10 mouse cellular contexts compared by ENCODE assay signal in the genomic region with DNA sequence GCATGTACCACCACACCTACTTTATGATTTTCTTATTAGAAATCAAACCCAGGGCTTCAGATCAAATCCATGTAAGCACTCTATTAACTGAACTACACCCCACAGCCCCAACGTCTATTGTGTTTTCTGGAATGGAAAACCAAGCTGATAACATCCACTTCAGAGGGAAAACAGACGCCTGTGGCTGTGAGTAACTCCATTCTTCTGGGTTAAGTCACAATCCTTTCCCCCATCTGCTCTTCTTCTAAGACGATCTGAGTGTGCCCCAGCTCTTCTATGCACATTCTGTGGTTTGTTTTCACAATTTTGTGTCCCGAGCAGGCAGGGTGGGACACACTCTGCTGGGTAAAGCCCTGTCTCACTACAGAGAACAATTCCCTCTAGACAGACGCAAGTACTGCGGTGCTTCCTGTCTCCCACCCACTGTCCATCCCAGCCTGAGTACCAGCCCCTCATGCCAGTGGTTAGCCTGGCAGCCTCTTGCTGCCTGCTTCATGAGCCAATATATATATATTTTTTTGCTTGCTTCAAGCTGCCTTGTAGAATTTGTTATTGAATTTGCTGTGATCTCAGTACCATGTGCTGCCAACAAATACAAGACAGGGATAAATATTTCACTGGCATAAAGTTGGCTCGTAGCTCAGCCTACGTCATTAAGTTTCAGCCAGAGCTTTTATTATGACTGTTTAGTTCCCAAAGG.
DNase-seq lines count a peak whose midpoint lies in the region; ATAC-seq lines count a peak whose summit lies in the region.
"Had no signal": no experiment of that assay in that cellular context is flagged by ENCODE, and none has a peak within 500 bp of the region (broad histone marks: within the 10 kb centered on the region; RNA-seq: fewer than 3 reads in every experiment).

No protein-coding gene starts in this region.

- DNase-seq in forebrain, embryonic 11.5 days (ENCODE audit: low spot score): no peak
- peak; percentile 67 for DNase-seq in 3134 (ENCODE audit: extremely low read depth, insufficient read length, low spot score)
- DNase-seq in heart, postnatal 25 days (ENCODE audit: low spot score): peak; percentile 31
- DNase-seq in hindbrain, embryonic 11.5 days (ENCODE audit: low spot score): no peak
- no peak for DNase-seq in cerebellum, adult 11 months
- DNase-seq: thymus, postnatal 25 days had no signal

- H3K9me3 ChIP-seq in forebrain, embryonic 13.5 days (replicated peaks): no peaks in the 10 kb centered on the region
- H3K9me3 ChIP-seq in forebrain, embryonic 11.5 days (ENCODE audit: control insufficient read depth, low read length): no peaks in the 10 kb centered on the region
- no peaks in the 10 kb centered on the region for H3K9me3 ChIP-seq in embryonic facial prominence, embryonic 15.5 days (replicated peaks)
- no peaks in the 10 kb centered on the region for H3K9me3 ChIP-seq in hindbrain, embryonic 11.5 days (ENCODE audit: control insufficient read depth, low read length)

- 69% methylated on average over 8 of the region's 8 CpGs for WGBS in forebrain, embryonic 13.5 days
- 76% methylated on average over 8 of the region's 8 CpGs for WGBS in forebrain, embryonic 11.5 days
- 34% methylated on average over 8 of the region's 8 CpGs for WGBS in embryonic facial prominence, embryonic 15.5 days
- 84% methylated on average over 8 of the region's 8 CpGs for WGBS in hindbrain, embryonic 11.5 days

- no peaks in the 10 kb centered on the region for H3K36me3 ChIP-seq in forebrain, embryonic 13.5 days (ENCODE audit: poor library complexity, severe bottlenecking)
- no peaks in the 10 kb centered on the region for H3K36me3 ChIP-seq in forebrain, embryonic 11.5 days (ENCODE audit: control insufficient read depth, insufficient read depth, low read length)
- H3K36me3 ChIP-seq in embryonic facial prominence, embryonic 15.5 days: no peaks in the 10 kb centered on the region
- H3K36me3 ChIP-seq in hindbrain, embryonic 11.5 days (ENCODE audit: control insufficient read depth, insufficient read depth, low read length): no peaks in the 10 kb centered on the region

- no peak overlapping the region for H3K27ac ChIP-seq in forebrain, embryonic 13.5 days
- H3K27ac ChIP-seq in forebrain, embryonic 11.5 days (ENCODE audit: low read depth, low read length): no peak overlapping the region
- H3K27ac ChIP-seq in embryonic facial prominence, embryonic 15.5 days (replicated peaks): peak overlapping the region; percentile 61
- no peak overlapping the region for H3K27ac ChIP-seq in hindbrain, embryonic 11.5 days (ENCODE audit: low read depth, low read length)

- no peak overlapping the region for H3K9ac ChIP-seq in forebrain, embryonic 13.5 days
- no peak overlapping the region for H3K9ac ChIP-seq in forebrain, embryonic 11.5 days (ENCODE audit: low read length)
- H3K9ac ChIP-seq in embryonic facial prominence, embryonic 15.5 days: no peak overlapping the region
- no peak overlapping the region for H3K9ac ChIP-seq in hindbrain, embryonic 11.5 days (ENCODE audit: low read depth, low read length)

- no peaks in the 10 kb centered on the region for H3K4me1 ChIP-seq in forebrain, embryonic 13.5 days
- no peaks in the 10 kb centered on the region for H3K4me1 ChIP-seq in forebrain, embryonic 11.5 days (replicated peaks; ENCODE audit: control insufficient read depth, insufficient read depth, low read length)
- peaks cover 13% of the 10 kb centered on the region; the same call in 1 of the 2 replicates for H3K4me1 ChIP-seq in embryonic facial prominence, embryonic 15.5 days
- no peaks in the 10 kb centered on the region for H3K4me1 ChIP-seq in hindbrain, embryonic 11.5 days (replicated peaks; ENCODE audit: control insufficient read depth, insufficient read depth, low read length)

- no peak overlapping the region for H3K4me2 ChIP-seq in forebrain, embryonic 13.5 days
- no peak overlapping the region for H3K4me2 ChIP-seq in forebrain, embryonic 11.5 days (ENCODE audit: low read depth, low read length, severe bottlenecking)
- 0 out of 2 replicates have a peak overlapping the region, but pooled peaks have one; percentile 4 for H3K4me2 ChIP-seq in embryonic facial prominence, embryonic 15.5 days (replicated peaks)
- H3K4me2 ChIP-seq in hindbrain, embryonic 11.5 days (replicated peaks; ENCODE audit: low read depth, low read length): no peak overlapping the region

- H3K27me3 ChIP-seq in forebrain, embryonic 13.5 days: no peaks in the 10 kb centered on the region
- H3K27me3 ChIP-seq in forebrain, embryonic 11.5 days (ENCODE audit: control insufficient read depth, insufficient read depth, low read length): no peaks in the 10 kb centered on the region
- no peaks in the 10 kb centered on the region for H3K27me3 ChIP-seq in embryonic facial prominence, embryonic 15.5 days
- H3K27me3 ChIP-seq in hindbrain, embryonic 11.5 days (ENCODE audit: control insufficient read depth, insufficient read depth, low read length): no peaks in the 10 kb centered on the region

- intact Hi-C loops in heart, postnatal 25 days (cut with DNase I): no loop called here

- H3K4me3 ChIP-seq in forebrain, embryonic 13.5 days: no peak overlapping the region
- H3K4me3 ChIP-seq in forebrain, embryonic 11.5 days (ENCODE audit: low read depth, low read length): no peak overlapping the region
- H3K4me3 ChIP-seq in embryonic facial prominence, embryonic 15.5 days (replicated peaks): no peak overlapping the region
- no peak overlapping the region for H3K4me3 ChIP-seq in hindbrain, embryonic 11.5 days (ENCODE audit: low read depth, low read length)

- ATAC-seq in forebrain, embryonic 13.5 days: peak; percentile 57; the same call in 1 of the 2 replicates
- ATAC-seq in forebrain, embryonic 11.5 days (replicated peaks; ENCODE audit: low FRiP score): no peak
- peak; percentile 34 for ATAC-seq in embryonic facial prominence, embryonic 15.5 days (ENCODE audit: insufficient number of reproducible peaks, low FRiP score, low TSS enrichment, low read depth)
- no peak for ATAC-seq in megakaryocyte progenitor cell, adult 5-6 weeks (replicated peaks; ENCODE audit: poor library complexity)
- no peak for ATAC-seq in hindbrain, embryonic 11.5 days (ENCODE audit: low FRiP score)
- ATAC-seq: intestine, embryonic 16.5 days had no signal

Comparison
In these comparisons a context has a peak if more than half of its experiments do, and no peak if none do; other contexts are left out.
1. ATAC-seq: peak in forebrain, embryonic 13.5 days (single experiment) and embryonic facial prominence, embryonic 15.5 days (single experiment); none in forebrain, embryonic 11.5 days (single experiment), megakaryocyte progenitor cell, adult 5-6 weeks (single experiment) and hindbrain, embryonic 11.5 days (single experiment).
2. DNase-seq: peak in 3134 (single experiment) and heart, postnatal 25 days (single experiment); none in forebrain, embryonic 11.5 days (single experiment), hindbrain, embryonic 11.5 days (single experiment) and cerebellum, adult 11 months (single experiment).